Mouse (Mus musculus): Measurements from ENCODE around the gene Bmper. TPM values are rescaled to one million over a fixed set of nuclear protein-coding genes. Genes with fewer than 3 reads are reported as not detected.

Bmper gene
- polyA plus RNA-seq, 2 experiments: 0.16 to 0.18 TPM

GRCm38 (mm10) chr9:23380171-23380835 is 157.4 kb downstream of the Bmper start:
- no peaks in the 10 kb centered on the region for H3K9me3 ChIP-seq (ENCODE audit: control insufficient read depth, low read length)
- H3K4me1 ChIP-seq (replicated peaks; ENCODE audit: control insufficient read depth in 2 of 2, insufficient read depth in 2 of 2, low read length in 1 of 2): no peaks in the 10 kb centered on the region; a peak in 1 of 4 replicates
- H3K4me2 ChIP-seq (ENCODE audit: low read depth): no peak overlapping the region

GRCm38 (mm10) chr9:23383291-23383690 is 160.4 kb downstream of the Bmper start:
- 53% methylated on average over 8 of the region's 8 CpGs for WGBS (ENCODE audit: insufficient replicate concordance)
- no peaks in the 10 kb centered on the region for H3K9me3 ChIP-seq (ENCODE audit: control insufficient read depth, low read length)
- TF ChIP-seq CTCF (IDR thresholded peaks at IDR 0.05; ENCODE audit: low read depth) (0 out of 2 replicates have a peak, but pooled peaks have one; percentile 7), EP300 (IDR thresholded peaks at IDR 0.05; ENCODE audit: low read depth) (no peak)
- DNase-seq (ENCODE audit: low read depth in 3 of 3, low spot score in 3 of 3) (no peak), ATAC-seq (ENCODE audit: insufficient read depth) (no peak)
- no peak overlapping the region for H3K4me2 ChIP-seq (ENCODE audit: low read depth)
- no peak overlapping the region for H3K9ac ChIP-seq (replicated peaks)
- no peaks in the 10 kb centered on the region; a peak in 2 of 4 replicates for H3K4me1 ChIP-seq (replicated peaks; ENCODE audit: control insufficient read depth in 2 of 2, insufficient read depth in 2 of 2, low read length in 1 of 2)
- H3K4me3 ChIP-seq (ENCODE audit: insufficient read depth in 1 of 2, low read depth in 2 of 2, low read length in 2 of 2): no peak overlapping the region
- no peak overlapping the region for H3K27ac ChIP-seq
- H3K27me3 ChIP-seq (ENCODE audit: control insufficient read depth, insufficient read depth, low read length): no peaks in the 10 kb centered on the region
- no peaks in the 10 kb centered on the region for H3K36me3 ChIP-seq (replicated peaks; ENCODE audit: control insufficient read depth, insufficient read depth, low read depth)

More at GRCm38 (mm10) chr9:23380171-23380835, 157.4 kb downstream of the Bmper start:
- Histone ChIP-seq H3K27ac (no peak overlapping the region), H3K36me3 (replicated peaks; ENCODE audit: control insufficient read depth, insufficient read depth, low read depth) (no peaks in the 10 kb centered on the region), H3K4me3 (ENCODE audit: insufficient read depth in 1 of 2, low read depth in 2 of 2, low read length in 2 of 2) (no peak overlapping the region), H3K9ac (replicated peaks) (no peak overlapping the region), H3K27me3 (ENCODE audit: control insufficient read depth, insufficient read depth, low read length) (no peaks in the 10 kb centered on the region)
- WGBS (ENCODE audit: insufficient replicate concordance): 44% methylated on average over 5 of the region's 5 CpGs
- DNase-seq (ENCODE audit: low read depth in 3 of 3, low spot score in 3 of 3) (no peak), ATAC-seq (ENCODE audit: insufficient read depth) (no peak)
- TF ChIP-seq EP300 (IDR thresholded peaks at IDR 0.05; ENCODE audit: low read depth): no peak
- no peak for TF ChIP-seq CTCF (IDR thresholded peaks at IDR 0.05; ENCODE audit: low read depth)

GRCm38 (mm10) chr9:23383837-23384236 is 161.0 kb downstream of the Bmper start:
- Histone ChIP-seq H3K4me3 (ENCODE audit: insufficient read depth in 1 of 2, low read depth in 2 of 2, low read length in 2 of 2) (no peak overlapping the region), H3K27me3 (ENCODE audit: control insufficient read depth, insufficient read depth, low read length) (no peaks in the 10 kb centered on the region), H3K36me3 (replicated peaks; ENCODE audit: control insufficient read depth, insufficient read depth, low read depth) (no peaks in the 10 kb centered on the region), H3K27ac (no peak overlapping the region), H3K9me3 (ENCODE audit: control insufficient read depth, low read length) (no peaks in the 10 kb centered on the region), H3K4me2 (ENCODE audit: low read depth) (no peak overlapping the region), H3K9ac (replicated peaks) (no peak overlapping the region), H3K4me1 (replicated peaks; ENCODE audit: control insufficient read depth in 2 of 2, insufficient read depth in 2 of 2, low read length in 1 of 2) (no peaks in the 10 kb centered on the region; a peak in 2 of 4 replicates)
- WGBS (ENCODE audit: insufficient replicate concordance): 56% methylated on average over 1 of the region's 1 CpGs
- DNase-seq (ENCODE audit: low read depth in 3 of 3, low spot score in 3 of 3) (no peak), ATAC-seq (ENCODE audit: insufficient read depth) (no peak)
- TF ChIP-seq CTCF (IDR thresholded peaks at IDR 0.05; ENCODE audit: low read depth): no peak
- no peak for TF ChIP-seq EP300 (IDR thresholded peaks at IDR 0.05; ENCODE audit: low read depth)

GRCm38 (mm10) chr9:23384880-23385279 is 162.0 kb downstream of the Bmper start:
- H3K9me3 ChIP-seq (ENCODE audit: control insufficient read depth, low read length): no peaks in the 10 kb centered on the region
- H3K4me3 ChIP-seq (ENCODE audit: insufficient read depth in 1 of 2, low read depth in 2 of 2, low read length in 2 of 2): no peak overlapping the region
- DNase-seq (ENCODE audit: low read depth in 3 of 3, low spot score in 3 of 3): no peak
- no peak for ATAC-seq (ENCODE audit: insufficient read depth)
- no peak for TF ChIP-seq CTCF (IDR thresholded peaks at IDR 0.05; ENCODE audit: low read depth)
- TF ChIP-seq EP300 (IDR thresholded peaks at IDR 0.05; ENCODE audit: low read depth): no peak
- H3K36me3 ChIP-seq (replicated peaks; ENCODE audit: control insufficient read depth, insufficient read depth, low read depth): no peaks in the 10 kb centered on the region
- H3K27ac ChIP-seq: no peak overlapping the region
- 53% methylated on average over 3 of the region's 3 CpGs for WGBS (ENCODE audit: insufficient replicate concordance)
- no peaks in the 10 kb centered on the region for H3K27me3 ChIP-seq (ENCODE audit: control insufficient read depth, insufficient read depth, low read length)
- no peak overlapping the region for H3K9ac ChIP-seq (replicated peaks)
- H3K4me2 ChIP-seq (ENCODE audit: low read depth): no peak overlapping the region
- no peaks in the 10 kb centered on the region; a peak in 2 of 4 replicates for H3K4me1 ChIP-seq (replicated peaks; ENCODE audit: control insufficient read depth in 2 of 2, insufficient read depth in 2 of 2, low read length in 1 of 2)

GRCm38 (mm10) chr9:23386201-23386600 is 163.3 kb downstream of the Bmper start:
- WGBS (ENCODE audit: insufficient replicate concordance): 56% methylated on average over 3 of the region's 3 CpGs
- no peaks in the 10 kb centered on the region for H3K27me3 ChIP-seq (ENCODE audit: control insufficient read depth, insufficient read depth, low read length)
- no peak overlapping the region for H3K27ac ChIP-seq
- no peaks in the 10 kb centered on the region for H3K36me3 ChIP-seq (replicated peaks; ENCODE audit: control insufficient read depth, insufficient read depth, low read depth)
- no peaks in the 10 kb centered on the region; a peak in 1 of 4 replicates for H3K4me1 ChIP-seq (replicated peaks; ENCODE audit: control insufficient read depth in 2 of 2, insufficient read depth in 2 of 2, low read length in 1 of 2)
- no peaks in the 10 kb centered on the region for H3K9me3 ChIP-seq (ENCODE audit: control insufficient read depth, low read length)
- no peak for TF ChIP-seq CTCF (IDR thresholded peaks at IDR 0.05; ENCODE audit: low read depth)
- TF ChIP-seq EP300 (IDR thresholded peaks at IDR 0.05; ENCODE audit: low read depth): no peak
- no peak for ATAC-seq (ENCODE audit: insufficient read depth)
- no peak overlapping the region for H3K4me2 ChIP-seq (ENCODE audit: low read depth)
- no peak overlapping the region for H3K4me3 ChIP-seq (ENCODE audit: insufficient read depth in 1 of 2, low read depth in 2 of 2, low read length in 2 of 2)
- no peak overlapping the region for H3K9ac ChIP-seq (replicated peaks)
- no peak for DNase-seq (ENCODE audit: low read depth in 3 of 3, low spot score in 3 of 3)
